Mouse (Mus musculus) hindbrain, embryonic 14.5 days (tissue): ENCODE measurements around the gene Mrps7. TPM values are rescaled to one million over a fixed set of nuclear protein-coding genes. Genes with fewer than 3 reads are reported as not detected.
A peak's percentile ranks its signal among the peaks of the same experiment; 100 is the strongest.

Experiments
- ATAC-seq: fragments of 200-750 bp; cut with Nextera tagmentation; 2 replicates; pipeline ENCODE4 v1.8.0; 2017; ENCODE audit warnings: moderate number of reproducible peaks, mild to moderate bottlenecking, moderate TSS enrichment, moderate library complexity; ENCODE audit not compliant: low FRiP score
- DNase-seq: peaks from one replicate; pipeline ENCODE4 v3.0.0-alpha.2; 2015; ENCODE audit warnings: low spot score
- H3K27ac ChIP-seq: fragments of 300-500 bp; sonication (generic); 2 replicates; pipeline ENCODE4 v1.5.1; 2014; ENCODE audit warnings: mild to moderate bottlenecking, moderate library complexity
- H3K27me3 ChIP-seq: fragments of 300-500 bp; sonication (generic); 2 replicates; pipeline ENCODE4 v1.6.1; 2014; ENCODE audit warnings: mild to moderate bottlenecking, low read length, mixed read lengths; ENCODE audit not compliant: control insufficient read depth, insufficient read depth
- H3K36me3 ChIP-seq: fragments of 300-500 bp; sonication (generic); replicated peaks from 2 replicates; pipeline ENCODE4 v1.6.1; 2014; ENCODE audit not compliant: control insufficient read depth, insufficient read depth
- H3K4me1 ChIP-seq: fragments of 300-500 bp; sonication (generic); replicated peaks from 2 replicates; pipeline ENCODE4 v1.6.1; 2014; ENCODE audit warnings: antibody characterized with exemption, low read length, mixed read lengths; ENCODE audit not compliant: control insufficient read depth, insufficient read depth
- H3K4me2 ChIP-seq: fragments of 300-500 bp; sonication (generic); replicated peaks from 2 replicates; pipeline ENCODE4 v1.6.1; 2014; ENCODE audit warnings: mild to moderate bottlenecking, moderate library complexity
- H3K4me3 ChIP-seq: fragments of 300-500 bp; sonication (generic); replicated peaks from 2 replicates; pipeline ENCODE4 v1.5.1; 2014; ENCODE audit warnings: mild to moderate bottlenecking, low read length
- H3K9ac ChIP-seq: fragments of 300-500 bp; sonication (generic); 2 replicates; pipeline ENCODE4 v1.6.1; 2014
- H3K9me3 ChIP-seq: fragments of 300-500 bp; sonication (generic); 2 replicates; pipeline ENCODE4 v1.6.1; 2016; ENCODE audit warnings: low read length; ENCODE audit not compliant: control insufficient read depth
- WGBS: fragments of 180-500 bp; shearing (Covaris S2); extraction: QIAGEN DNeasy Blood & Tissue Kit; methylation state at CpG from one replicate; pipeline ENCODE4 v1.1.7; 2014; 5-methylcytosine and 5-hydroxymethylcytosine counted together
- polyA plus RNA-seq: library from polyadenylated mRNA; unstranded; fragments of >200 nt; fragmentation: Nextera tagmentation; extraction: Ambion mirVana; gene quantifications from 2 replicates; pipeline ENCODE4 v1.2.1, GENCODE M21; 2014

Mrps7 gene
- polyA plus RNA-seq, 1 experiment from 2014 or later = 72.5 TPM

DNA sequence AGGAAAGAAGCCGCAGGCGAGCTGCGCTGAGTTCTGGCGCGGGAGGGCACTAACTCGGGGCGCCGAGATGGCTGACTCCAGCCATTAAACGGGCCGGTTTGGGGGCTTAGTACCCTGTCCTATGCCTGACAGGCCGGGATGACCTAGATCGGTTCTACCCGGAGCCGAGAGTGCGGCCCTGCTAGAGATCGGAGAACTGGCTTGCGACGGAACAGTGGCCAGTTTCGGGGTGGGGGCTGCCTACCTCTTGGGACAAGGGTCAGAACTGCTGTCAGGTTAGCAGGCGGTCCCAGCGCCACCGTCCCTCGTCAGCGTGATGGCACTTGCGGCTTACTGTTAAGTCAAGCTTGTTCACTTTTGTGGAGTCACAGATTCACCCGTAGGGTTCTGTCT lies 575 bp downstream of the Mrps7 start:
- Histone ChIP-seq H3K4me1 (peaks cover 25% of the 10 kb centered on the region), H3K36me3 (peaks cover 48% of the 10 kb centered on the region), H3K27me3 (no peaks in the 10 kb centered on the region), H3K4me2 (peak overlapping the region; percentile 89), H3K9me3 (no peaks in the 10 kb centered on the region), H3K9ac (peak overlapping the region; percentile 92), H3K4me3 (peak overlapping the region; percentile 89), H3K27ac (peak overlapping the region; percentile 98)
- ATAC-seq (peak; percentile 16), DNase-seq (no peak)
- 0% methylated on average over 26 of the region's 26 CpGs for WGBS

DNA sequence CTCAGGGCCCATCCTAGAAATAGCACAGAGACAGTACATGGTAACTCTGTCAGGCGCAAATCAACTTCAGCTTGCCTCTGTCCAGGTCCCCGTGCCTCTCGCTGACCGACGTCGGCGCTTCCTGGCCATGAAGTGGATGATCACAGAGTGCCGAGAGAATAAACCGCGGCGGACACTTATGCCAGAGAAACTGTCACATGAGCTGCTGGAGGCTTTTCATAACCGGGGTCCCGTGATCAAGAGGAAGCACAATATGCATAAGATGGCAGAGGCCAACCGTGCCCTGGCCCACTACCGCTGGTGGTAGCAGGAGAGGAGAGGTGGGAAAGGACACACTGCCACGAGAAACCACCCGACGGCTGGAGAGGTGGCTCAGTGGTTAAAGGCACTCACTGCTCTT lies 3.0 kb downstream of the Mrps7 start:
- DNase-seq (no peak), ATAC-seq (no peak)
- H3K36me3 ChIP-seq = peaks cover 46% of the 10 kb centered on the region
- H3K27me3 ChIP-seq = no peaks in the 10 kb centered on the region
- WGBS = 94% methylated on average over 18 of the region's 18 CpGs
- peaks cover 24% of the 10 kb centered on the region for H3K4me1 ChIP-seq
- no peaks in the 10 kb centered on the region for H3K9me3 ChIP-seq
- no peak overlapping the region for H3K4me3 ChIP-seq
- H3K4me2 ChIP-seq = no peak overlapping the region
- H3K9ac ChIP-seq = no peak overlapping the region
- no peak overlapping the region for H3K27ac ChIP-seq

DNA sequence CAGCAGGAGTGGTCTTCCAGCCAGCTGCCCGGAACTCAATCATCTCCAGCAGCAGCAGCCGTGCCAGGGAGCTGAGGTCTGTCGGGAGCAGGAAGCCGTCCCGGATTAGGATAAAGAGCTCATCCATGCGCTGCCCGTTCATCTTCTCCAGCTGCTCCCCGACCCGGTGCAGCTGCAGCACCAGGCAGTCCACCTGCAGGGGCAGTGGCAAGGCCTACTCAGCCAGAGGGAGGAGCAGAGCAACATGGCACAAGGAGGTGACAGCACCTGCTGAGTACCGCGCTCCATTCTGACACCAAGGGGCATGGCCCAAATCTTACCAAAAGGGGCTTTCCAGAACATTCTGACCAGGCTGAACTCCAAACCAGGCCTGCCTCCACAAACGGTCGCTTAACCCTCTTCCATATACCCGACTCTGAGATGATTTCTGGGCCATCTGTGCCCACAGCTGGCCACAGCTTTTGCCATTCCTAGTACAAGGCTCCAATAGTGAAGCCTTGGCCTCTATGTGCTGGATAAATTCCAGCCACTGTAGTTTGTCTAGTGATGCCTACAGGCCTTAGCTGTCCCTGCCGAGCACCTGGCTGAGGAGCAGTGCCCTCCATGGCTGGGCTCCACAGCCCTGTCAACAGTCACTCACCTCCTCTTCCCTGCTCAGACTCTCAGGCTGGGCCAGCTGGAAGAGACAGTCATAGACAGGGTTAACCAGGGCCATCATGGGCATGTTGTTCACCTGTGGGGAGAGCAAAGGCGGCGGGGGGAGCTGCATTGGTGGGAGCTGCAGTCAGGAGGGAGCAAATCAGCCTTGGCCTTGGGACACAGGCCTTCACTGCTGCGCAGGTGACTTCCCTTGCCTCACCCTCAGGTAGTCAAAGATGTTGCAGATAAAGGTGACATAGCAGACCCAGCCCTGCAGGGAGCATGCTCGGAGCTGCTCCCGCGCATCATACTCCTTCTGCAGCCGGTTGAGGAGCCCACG lies 5.0 kb downstream of the Mrps7 start:
- Histone ChIP-seq H3K4me1 (peaks cover 16% of the 10 kb centered on the region), H3K4me3 (no peak overlapping the region), H3K4me2 (no peak overlapping the region), H3K27ac (no peak overlapping the region), H3K9ac (no peak overlapping the region), H3K27me3 (no peaks in the 10 kb centered on the region; the same call in 1 of the 2 replicates), H3K9me3 (no peaks in the 10 kb centered on the region), H3K36me3 (peaks cover 46% of the 10 kb centered on the region)
- DNase-seq (no peak), ATAC-seq (no peak)
- 79% methylated on average over 23 of the region's 23 CpGs for WGBS

DNA sequence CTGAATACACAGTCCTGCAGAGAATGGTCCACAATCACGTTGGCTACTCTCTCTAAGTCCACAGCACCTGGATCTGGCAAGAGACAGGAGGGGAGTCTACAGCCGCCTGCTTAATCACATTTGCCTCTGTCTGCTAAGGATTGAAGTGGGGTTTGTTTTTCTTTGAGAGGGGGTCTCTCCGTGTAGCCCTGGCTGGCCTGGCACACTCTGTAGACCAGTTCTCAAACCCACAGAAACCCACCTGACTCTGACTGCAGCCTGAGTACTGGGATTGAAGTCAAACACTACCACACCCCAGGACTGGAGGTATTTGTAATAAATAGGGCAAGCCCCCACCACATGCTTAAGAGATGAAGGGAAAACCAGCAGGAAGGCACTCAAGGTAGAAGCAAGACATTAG lies 5.9 kb downstream of the Mrps7 start:
- ATAC-seq (no peak), DNase-seq (no peak)
- Histone ChIP-seq H3K4me1 (peaks cover 14% of the 10 kb centered on the region), H3K4me3 (no peak overlapping the region), H3K27ac (no peak overlapping the region), H3K4me2 (no peak overlapping the region), H3K27me3 (peaks cover 9% of the 10 kb centered on the region; the same call in 1 of the 2 replicates), H3K36me3 (peaks cover 46% of the 10 kb centered on the region), H3K9me3 (no peaks in the 10 kb centered on the region), H3K9ac (no peak overlapping the region)
- WGBS = 72% methylated on average over 3 of the region's 3 CpGs

- Histone ChIP-seq H3K4me2 (no peak overlapping the region), H3K4me3 (no peak overlapping the region), H3K36me3 (peaks cover 42% of the 10 kb centered on the region), H3K9me3 (no peaks in the 10 kb centered on the region), H3K9ac (no peak overlapping the region), H3K27me3 (peaks cover 9% of the 10 kb centered on the region; the same call in 1 of the 2 replicates), H3K4me1 (0 out of 2 replicates have a peak, but pooled peaks cover 5% of the 10 kb centered on the region), H3K27ac (no peak overlapping the region)
- 72% methylated on average over 6 of the region's 6 CpGs for WGBS
- DNase-seq = no peak
- ATAC-seq = no peak
Observed at GRCm38 (mm10) chr11:115611173-115611572, 7.4 kb downstream of the Mrps7 start.

GRCm38 (mm10) chr11:115612059-115612409 lies 8.3 kb downstream of the Mrps7 start:
- DNase-seq = peak; percentile 63

DNA sequence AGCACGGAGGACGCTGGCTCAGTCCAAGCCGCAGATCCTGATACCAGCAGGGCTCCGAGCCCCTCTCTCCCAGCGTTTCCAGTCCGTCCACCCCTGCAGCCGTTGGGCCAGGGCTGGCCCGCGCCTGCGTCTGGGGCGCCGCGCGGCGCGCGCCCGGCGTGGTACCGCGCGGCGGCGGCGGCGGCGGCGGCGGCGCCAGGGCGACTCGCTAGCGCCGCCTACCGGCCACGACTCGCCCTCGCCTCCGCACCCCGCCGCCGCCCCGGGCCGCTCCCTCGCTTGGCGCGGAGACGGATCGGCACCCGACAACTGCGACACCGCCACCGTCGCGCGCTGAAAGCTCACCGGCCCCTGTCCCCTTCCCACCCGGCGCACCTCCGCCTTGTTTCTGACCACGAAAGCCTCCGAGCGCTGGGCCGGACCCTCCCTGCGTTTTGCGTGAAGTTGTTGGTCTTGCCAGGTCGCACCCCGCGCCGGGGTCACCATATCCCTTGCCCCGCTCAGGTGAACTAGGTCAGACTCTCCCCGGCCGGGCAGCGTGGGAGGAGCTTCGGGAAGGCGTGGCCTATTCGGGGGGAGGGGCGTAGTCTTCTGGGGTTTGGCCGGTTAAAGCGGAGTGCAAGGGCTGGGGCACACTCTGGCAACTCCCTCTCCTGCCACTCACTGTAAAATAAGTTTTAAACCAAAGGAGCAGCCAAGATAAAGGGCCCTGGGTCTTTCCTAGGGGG lies 8.8 kb downstream of the Mrps7 start, which contains the start of gene Mif4gd:
Gene Mif4gd (minus strand): TSS at position 560 of the 728 bp plus-strand sequence.
- Histone ChIP-seq H3K36me3 (peaks cover 36% of the 10 kb centered on the region), H3K4me3 (peak within 1 kb of the TSS; percentile 67), H3K9ac (peak within 1 kb of the TSS; percentile 72), H3K4me2 (peak within 1 kb of the TSS; percentile 95), H3K27ac (peak within 1 kb of the TSS; percentile 55), H3K4me1 (0 out of 2 replicates have a peak, but pooled peaks cover 5% of the 10 kb centered on the region), H3K9me3 (no peaks in the 10 kb centered on the region), H3K27me3 (peaks cover 9% of the 10 kb centered on the region; the same call in 1 of the 2 replicates)
- DNase-seq (peak; percentile 83), ATAC-seq (peak; percentile 80)
- WGBS = under 1% methylated on average over 41 of the region's 80 CpGs

More at GRCm38 (mm10) chr11:115612059-115612409, 8.3 kb downstream of the Mrps7 start:
- 0 out of 2 replicates have a peak, but pooled peaks cover 5% of the 10 kb centered on the region for H3K4me1 ChIP-seq
- peaks cover 9% of the 10 kb centered on the region; the same call in 1 of the 2 replicates for H3K27me3 ChIP-seq
- peak overlapping the region; percentile 95 for H3K4me2 ChIP-seq
- H3K27ac ChIP-seq = peak overlapping the region; percentile 55
- H3K9ac ChIP-seq = peak overlapping the region; percentile 72
- peak overlapping the region; percentile 67 for H3K4me3 ChIP-seq
- WGBS = 3% methylated on average over 13 of the region's 13 CpGs
- ATAC-seq = peak; percentile 29; the same call in 1 of the 2 replicates
- H3K9me3 ChIP-seq = no peaks in the 10 kb centered on the region
- H3K36me3 ChIP-seq = peaks cover 36% of the 10 kb centered on the region

GRCm38 (mm10) chr11:115613138-115613945 lies 9.6 kb downstream of the Mrps7 start:
- peak overlapping the region; percentile 95 for H3K4me2 ChIP-seq
- H3K27ac ChIP-seq = no peak overlapping the region
- peak overlapping the region; percentile 72 for H3K9ac ChIP-seq
- H3K36me3 ChIP-seq = peaks cover 35% of the 10 kb centered on the region
- WGBS = 1% methylated on average over 16 of the region's 16 CpGs
- DNase-seq (peak; percentile 34), ATAC-seq (no peak)
- H3K4me3 ChIP-seq = peak overlapping the region; percentile 67
- peaks cover 9% of the 10 kb centered on the region; the same call in 1 of the 2 replicates for H3K27me3 ChIP-seq
- 0 out of 2 replicates have a peak, but pooled peaks cover 5% of the 10 kb centered on the region for H3K4me1 ChIP-seq
- H3K9me3 ChIP-seq = no peaks in the 10 kb centered on the region
